Comparison of ENCODE assay signal across 10 mouse cellular contexts in genomic region chr16:92524651-92525050, GRCm38 (mm10). TPM values are rescaled to one million over a fixed set of nuclear protein-coding genes. Genes with fewer than 3 reads are reported as not detected.
"Had no signal": no experiment of that assay in that cellular context is flagged by ENCODE, and none has a peak within 500 bp of the region (broad histone marks: within the 10 kb centered on the region; RNA-seq: fewer than 3 reads in every experiment).

No protein-coding gene starts in this region.

- H3K27me3 ChIP-seq: midbrain, embryonic 12.5 days had no signal

- DNase-seq: kidney, adult 18-20 months; kidney, postnatal 14 days; left cerebral cortex, postnatal 4 days; lung, adult 18-20 months; spleen, adult 18-20 months; thymus, postnatal 4 days had no signal

- H3K9ac ChIP-seq: limb, embryonic 13.5 days; liver, embryonic 14.5 days; midbrain, embryonic 12.5 days had no signal

- H3K4me2 ChIP-seq: limb, embryonic 13.5 days; midbrain, embryonic 12.5 days had no signal

- H3K27ac ChIP-seq: limb, embryonic 13.5 days; liver, embryonic 14.5 days; midbrain, embryonic 12.5 days had no signal

- H3K4me3 ChIP-seq: limb, embryonic 13.5 days; midbrain, embryonic 12.5 days had no signal

- H3K36me3 ChIP-seq: midbrain, embryonic 12.5 days had no signal

RNA-seq across cellular contexts. Expression of gene Clic6, which starts 39.1 kb away (rescaled TPM):
- total RNA-seq: megakaryocyte-erythroid progenitor cell, adult 5-6 weeks had no signal
